Mouse (Mus musculus): Measurements from ENCODE around the gene Ciart.
"Not testable (repeated sequence)": the region's sequence is repeated elsewhere in the genome, so short reads cannot be mapped to it uniquely, and the experiment has no call there.

The Ciart gene

DNA sequence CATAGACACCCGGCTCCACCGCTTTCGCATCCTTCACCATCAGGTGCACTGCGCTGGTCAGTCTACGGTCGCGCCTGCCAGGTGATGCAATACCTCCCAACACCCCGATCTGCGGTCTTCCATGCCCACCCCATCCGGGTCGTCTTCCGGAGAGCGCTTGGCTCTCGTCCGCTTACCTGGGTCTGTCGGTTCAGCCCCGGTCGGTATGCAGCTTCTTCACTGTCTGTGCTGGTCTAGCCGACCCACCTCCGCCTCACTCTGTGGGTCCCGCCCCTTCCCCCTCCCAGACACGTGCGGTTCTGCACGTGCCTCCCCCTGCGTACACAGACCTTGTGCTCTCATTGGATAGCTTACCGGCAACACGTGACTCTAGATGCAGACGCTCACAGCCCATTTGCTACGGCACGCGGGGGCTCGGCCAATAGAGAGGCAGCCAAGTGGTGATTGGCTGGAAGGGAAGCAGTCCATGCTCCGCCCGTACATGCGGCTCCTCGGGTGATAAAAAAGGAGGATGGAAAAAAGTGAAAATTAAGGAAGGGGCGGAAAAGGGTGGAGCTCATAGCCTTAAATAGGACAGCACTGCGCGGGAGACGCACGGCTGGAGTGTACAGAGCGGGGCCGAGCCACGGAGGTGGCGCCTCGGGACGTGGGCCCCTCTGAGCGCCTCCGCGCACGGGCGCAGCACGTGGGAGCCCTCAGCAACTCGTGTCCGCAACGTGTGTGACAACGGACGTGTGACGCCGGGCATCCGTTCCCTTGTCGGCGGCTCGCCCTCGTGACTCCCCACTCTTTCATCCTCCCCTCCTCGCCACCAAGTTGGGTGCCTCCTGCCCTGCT is at the start of gene Ciart:
TSS of gene Ciart (minus strand) at position 273 of the 837 bp plus-strand sequence.
- peak; percentile 93 for DNase-seq (ENCODE audit: low read depth)

DNA sequence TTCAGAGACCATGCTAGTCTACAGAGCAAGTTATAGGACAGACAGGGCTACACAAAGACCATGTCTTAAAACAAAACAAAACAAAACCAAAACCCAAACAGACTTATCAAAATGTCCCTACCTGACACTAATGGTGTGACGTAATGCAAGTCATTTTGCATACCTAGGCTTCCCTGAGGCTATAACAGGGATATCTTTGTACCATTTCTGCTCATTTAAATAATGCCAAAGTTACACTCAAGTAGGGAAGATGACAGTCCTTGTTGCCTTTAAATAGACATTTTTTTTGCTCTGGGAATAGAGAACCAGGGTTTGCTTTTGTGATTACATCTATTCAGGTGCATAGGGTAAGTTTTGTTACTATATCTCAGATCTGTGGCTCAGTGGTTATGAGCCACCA is 49.4 kb upstream of the Ciart start:
- peak; percentile 35 for DNase-seq (ENCODE audit: low read depth)

DNA sequence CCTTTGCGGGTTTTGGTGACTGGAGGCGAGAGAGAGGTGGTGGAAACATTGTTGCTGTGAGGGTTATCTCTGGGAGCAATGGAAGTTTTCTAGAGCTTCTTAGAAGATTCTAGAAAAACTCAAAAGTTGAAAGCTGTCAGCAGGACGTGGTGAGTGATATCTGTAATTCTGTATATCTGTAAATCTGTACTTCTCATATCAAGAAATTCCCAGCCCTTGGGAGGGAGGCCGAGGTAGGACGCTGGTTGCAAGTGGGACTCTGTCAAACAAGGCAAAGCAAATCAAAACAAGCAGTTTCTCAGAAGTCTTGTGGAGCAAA is 48.4 kb upstream of the Ciart start:
- peak; percentile 60 for DNase-seq (ENCODE audit: low read depth)

DNA sequence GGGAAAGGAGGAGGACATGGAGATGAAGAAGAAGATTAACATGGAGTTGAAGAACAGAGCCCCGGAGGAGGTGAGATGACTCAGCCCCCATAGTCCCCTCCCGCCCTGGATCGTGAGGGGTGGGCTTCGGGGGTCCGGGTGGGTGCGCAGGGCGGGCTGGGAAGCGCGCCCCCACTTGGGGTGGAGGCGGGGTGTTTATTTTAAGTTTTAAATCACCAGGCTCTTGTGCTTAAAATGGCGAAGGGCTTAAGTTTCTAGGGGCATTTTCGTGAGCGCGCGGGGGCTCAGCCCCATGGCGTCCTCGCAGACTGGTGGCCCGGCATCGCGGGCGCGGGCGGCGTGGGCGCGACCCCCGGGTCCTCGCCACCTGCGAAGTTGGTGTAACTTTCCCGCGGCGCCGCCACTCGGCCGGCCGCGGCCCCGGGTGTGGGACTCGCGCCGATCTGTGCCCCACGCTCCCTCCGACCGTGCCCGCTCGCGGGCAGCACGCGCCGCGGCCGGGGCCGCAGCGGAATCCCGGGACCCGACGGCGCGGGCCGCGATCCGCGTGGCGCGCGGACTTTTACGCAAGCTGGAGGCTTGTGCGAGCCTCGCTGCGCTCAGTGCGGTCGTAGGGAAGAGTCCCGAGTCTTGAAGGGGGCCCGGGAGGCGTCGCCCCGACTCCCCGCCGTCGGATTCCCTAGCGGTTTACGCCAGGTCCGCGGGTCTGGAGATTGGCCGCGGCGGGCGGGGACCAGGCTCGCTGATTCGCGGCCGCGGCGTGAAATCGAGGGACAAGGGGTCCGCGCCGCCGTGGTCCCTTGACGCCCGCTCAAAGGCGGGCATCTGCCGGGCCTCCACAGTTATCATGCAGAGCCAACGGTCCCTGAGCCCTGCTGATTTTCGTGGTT is 47.8 kb upstream of the Ciart start:
- peak; percentile 67 for DNase-seq (ENCODE audit: low read depth)

DNA sequence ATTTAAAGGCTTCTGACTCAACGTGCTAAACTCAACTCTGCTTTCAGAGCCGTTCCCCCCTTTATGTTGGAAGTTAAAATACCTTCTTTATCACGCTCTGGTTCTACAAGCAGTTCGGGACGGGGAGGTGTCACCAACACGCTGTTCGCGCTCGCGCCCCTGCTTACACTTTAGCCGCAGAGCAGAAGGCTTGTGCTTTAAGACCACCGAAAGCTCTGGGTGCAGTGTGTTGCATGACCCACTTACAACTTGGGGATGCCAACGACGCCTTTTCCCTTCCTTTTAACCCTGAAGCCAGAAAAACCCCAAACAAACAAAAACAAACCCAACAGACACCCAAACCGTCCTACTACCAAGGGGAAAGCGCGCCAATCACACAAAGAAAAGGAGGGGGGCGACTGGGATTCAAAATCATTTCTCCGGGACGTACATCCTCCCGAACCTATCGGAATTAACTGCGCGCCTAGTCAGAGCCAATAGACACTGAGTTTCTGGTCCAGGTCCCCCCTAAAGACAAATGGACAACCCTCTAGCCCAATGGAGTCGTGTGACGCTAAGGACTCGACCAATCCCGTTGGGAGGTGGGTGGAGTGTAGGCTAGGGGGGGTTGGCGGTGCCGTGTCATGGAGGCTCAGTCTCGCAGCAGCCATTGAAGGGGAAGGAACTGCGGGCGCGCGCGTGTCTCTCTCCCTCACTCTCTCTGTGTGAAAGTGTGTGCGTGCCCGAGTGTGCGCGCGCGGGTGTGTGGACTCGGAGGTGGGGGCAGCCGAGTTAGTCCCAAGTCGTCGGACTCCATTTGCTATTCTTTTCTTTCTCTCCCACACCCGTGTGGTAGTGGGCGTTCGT is 46.8 kb upstream of the Ciart start, which contains the start of gene Anp32e:
TSS of gene Anp32e (plus strand) at position 589 of the 846 bp plus-strand sequence.
- DNase-seq (ENCODE audit: low read depth) = peak; percentile 98

DNA sequence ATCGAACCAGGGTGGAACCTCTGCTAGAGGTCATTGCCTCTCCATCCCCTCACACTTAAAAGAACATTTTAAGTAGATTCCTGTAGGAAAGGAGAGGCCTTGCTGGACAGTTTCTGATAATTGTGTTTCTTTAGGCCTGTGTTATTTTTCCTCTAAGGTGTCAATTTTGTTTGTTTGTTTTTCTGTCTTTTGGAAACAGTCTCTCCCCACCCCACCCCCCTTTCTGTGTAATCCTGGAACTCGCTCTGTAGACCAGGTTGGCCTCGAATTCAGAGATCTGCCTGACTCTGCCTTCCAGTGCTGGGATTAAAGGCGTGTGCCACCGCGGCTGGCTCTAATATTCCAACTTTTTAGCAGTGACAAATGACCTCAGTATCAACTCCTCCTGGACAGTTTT is 46.2 kb upstream of the Ciart start:
- peak; percentile 30 for DNase-seq (ENCODE audit: low read depth)

DNA sequence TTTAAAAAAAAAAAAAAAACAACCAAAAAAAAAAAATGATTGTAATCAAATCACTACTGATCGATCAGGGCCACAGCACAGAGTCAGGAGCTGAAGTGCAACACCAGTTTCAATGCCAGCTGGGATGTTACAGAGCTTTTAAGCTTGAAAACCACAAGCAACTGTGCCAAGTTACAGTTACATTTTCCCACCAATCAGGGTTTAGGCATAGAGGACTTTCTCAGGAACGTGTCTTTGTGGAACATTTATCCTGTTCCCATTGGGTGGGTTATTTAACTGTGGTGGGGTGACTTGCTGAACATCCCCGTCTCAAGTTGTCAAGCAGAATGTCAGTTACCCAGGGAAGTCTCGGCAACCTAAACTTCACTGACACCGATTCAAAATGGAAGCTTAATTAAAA is 43.0 kb upstream of the Ciart start:
- no peak for DNase-seq (ENCODE audit: low read depth)

DNA sequence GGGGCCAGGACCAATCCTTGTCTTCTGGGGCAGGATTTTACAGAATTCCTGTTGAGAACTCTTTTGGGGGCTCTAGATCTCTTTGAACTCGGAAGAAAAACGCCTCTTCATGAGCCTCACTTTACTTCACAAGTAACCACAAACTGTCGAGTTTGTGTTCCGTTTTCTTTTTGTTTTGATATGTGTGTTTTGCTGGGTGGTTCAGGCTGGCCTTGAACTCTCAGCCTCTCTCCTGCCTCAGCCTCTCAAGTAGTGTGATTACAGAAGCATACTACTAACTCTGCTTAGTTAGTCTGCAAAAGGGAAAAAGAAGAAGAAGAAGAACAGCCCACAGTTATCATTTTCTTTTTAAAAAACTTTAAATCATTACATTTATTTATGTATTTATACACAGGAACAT is 42.1 kb upstream of the Ciart start:
- peak; percentile 36 for DNase-seq (ENCODE audit: low read depth)

DNA sequence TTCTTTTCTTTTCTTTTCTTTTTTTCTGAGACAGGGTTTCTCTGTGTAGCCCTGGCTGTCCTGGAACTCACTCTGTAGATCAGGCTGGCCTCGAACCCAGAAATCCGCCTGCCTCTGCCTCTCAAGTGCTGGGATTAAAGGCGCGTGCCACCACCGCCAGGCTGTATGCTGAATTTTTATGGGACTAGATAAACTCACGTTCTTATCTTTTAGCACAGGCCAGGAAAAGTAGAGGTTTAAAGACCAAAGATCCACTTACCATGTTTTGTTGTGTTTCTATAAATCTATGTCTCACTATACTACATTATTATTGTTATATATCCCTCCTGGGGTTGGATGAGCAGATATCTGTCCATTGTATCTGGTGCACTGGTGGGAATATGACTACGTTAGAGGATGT is 41.4 kb upstream of the Ciart start:
- not testable (repeated sequence) for DNase-seq (ENCODE audit: low read depth)

DNA sequence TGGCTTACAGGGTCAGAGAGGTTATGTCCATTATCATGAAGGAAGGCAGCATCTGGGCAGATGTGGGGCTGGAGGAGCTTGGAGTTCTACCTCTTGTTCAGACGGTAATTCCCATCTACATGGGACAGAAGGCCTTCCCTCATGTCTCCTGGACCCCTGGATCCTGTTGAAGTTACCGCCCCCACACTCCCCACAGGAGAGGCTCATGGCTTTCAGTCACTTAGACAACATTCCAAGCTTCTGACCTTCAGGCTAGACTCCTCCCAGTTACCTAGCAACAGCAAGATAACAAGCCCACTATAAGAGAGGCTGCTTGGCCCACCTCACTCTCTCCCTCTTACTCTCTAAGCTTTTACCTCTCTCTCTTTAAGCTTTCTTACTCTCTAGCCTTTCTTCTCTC is 38.5 kb upstream of the Ciart start:
- DNase-seq (ENCODE audit: low read depth) = not testable (repeated sequence)

DNA sequence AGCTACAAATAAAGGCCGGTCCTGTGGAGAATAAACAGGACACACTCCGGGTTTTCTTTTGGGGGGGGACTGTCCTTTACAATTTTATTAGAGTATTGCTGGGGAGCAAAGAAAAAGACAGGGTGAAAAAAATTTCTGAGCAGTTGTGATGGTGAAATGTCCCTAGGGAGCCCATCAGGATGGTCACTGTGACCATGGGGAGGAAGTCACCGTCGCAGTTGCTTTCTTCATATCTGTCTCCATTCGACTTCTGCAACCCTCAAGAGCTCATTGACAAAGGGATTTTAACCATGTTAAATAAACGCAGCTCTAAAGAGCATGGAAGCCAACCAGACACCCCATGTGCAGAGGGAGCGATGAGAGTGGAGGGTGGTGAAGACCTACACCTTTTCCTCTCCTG is 34.7 kb upstream of the Ciart start:
- DNase-seq (ENCODE audit: low read depth) = no peak

DNA sequence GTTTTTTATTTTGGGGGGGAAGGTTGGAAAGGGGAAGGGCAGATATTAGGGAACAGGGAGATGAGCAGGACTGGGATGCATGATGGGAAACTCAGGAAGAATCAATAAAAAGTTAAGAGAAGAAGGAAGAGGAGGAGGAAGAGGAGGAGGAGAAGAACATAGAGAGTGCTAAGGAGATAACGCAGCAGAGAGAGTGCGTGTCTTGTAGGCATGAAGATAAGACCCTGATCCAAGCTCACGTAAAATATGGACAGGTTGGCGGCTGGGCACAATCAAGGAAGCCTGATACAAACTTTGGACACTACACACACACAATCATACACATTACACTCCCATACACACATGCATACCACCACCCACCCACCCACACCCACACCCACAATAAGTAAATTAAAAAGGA is 32.7 kb upstream of the Ciart start:
- DNase-seq (ENCODE audit: low read depth) = no peak

DNA sequence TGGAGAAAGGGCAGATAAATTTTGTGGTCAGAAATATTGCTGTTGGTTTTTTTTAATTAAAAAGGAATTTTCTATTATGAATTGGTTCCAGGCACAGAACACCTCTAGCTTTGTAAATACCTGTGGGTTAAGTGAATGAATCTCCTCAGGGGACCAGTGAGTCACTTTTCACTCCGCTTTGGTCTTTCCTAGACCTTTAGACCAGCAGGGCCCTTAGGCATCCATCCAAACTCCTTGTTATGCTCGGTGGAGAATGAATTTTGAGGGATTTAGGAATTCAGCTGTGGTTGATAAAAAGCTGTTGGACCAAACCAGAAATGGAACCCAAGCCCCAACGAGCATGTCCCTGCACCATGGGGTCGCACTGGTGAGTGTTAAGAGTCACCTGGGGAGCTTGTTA is 25.6 kb upstream of the Ciart start:
- no peak for DNase-seq (ENCODE audit: low read depth)

DNA sequence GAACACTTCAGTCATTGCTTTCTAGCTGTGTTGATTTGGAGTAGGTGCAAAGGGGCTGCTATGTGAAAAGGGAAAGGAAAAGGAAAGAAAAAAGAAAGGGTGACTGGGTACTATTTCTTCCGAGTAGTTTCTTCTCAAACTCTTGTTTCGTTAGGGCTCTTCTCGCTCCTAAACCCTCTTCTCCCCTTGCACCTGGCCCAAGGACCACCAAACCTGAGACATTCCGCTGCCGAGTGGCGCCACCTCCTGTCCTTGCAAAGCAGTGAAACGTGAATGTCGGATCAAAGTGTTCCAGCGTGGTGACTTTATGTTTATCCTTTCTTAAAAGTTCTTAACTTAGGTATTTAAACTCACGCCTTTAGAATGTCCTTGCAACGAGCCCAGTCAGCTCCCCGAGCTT is 24.8 kb upstream of the Ciart start:
- DNase-seq (ENCODE audit: low read depth) = peak; percentile 76

DNA sequence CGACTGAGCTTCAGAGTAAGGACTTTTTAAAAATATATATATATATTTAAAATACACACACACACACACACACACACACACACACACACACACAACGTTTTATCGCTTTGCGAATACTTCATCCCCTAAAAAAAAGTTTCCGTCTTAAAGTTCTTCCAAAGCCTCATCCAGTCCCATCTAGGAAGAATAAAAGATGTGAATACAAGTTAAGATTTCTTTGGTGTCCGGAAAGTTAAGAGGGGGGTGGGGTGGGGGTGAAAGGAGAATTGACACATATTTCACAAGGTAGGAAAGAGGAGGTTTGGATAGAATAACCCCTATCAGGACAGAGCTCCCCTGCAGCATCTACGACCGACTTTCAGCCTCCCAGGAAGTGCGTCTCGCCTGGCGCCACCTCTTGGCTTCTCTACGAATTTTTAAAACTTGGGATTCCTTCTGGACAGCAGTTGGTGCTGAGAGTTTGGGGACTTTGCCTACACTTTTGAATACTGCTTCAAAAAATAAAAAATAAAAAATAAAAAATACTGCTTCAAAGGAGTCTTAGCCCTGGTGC is 24.0 kb upstream of the Ciart start:
- peak; percentile 69 for DNase-seq (ENCODE audit: low read depth)

DNA sequence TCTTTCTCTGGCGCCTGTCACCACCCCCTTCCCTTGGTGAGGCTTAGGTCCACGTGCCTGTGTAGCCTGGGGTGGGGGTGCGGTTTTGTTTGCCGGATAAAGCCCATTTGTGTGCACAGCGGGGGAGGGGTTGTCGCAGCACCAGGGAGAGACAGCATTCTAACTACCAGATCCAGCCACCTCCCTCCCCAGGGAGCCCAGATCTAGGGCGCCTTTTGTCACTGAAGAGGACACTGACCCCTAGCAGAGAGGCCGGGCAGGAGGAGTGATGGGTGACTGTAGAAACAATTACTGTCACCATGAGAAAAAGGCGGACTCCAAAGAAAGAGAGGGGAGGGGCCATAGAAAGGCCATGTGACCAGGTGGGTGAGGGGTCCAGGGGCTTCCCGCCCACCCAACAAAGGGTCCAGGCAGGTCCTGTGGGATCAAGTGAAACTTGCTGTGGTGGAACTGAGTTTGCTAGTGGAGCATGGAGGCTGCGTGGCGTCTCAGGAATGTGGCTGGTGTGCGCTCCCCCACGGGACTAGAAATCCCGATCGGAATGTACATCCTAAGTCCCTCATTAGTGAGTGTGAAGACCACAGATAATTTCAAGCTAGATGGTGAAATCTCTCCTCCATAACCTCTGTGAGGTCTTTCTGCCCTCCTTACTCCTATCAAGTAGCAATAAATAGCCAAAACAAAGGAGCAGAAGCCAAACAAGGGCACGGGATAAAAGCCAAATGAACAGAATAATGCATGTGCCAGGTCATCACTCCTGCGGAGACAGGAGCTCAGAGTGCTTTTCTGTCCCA is 23.3 kb upstream of the Ciart start:
- peak; percentile 73 for DNase-seq (ENCODE audit: low read depth)

DNA sequence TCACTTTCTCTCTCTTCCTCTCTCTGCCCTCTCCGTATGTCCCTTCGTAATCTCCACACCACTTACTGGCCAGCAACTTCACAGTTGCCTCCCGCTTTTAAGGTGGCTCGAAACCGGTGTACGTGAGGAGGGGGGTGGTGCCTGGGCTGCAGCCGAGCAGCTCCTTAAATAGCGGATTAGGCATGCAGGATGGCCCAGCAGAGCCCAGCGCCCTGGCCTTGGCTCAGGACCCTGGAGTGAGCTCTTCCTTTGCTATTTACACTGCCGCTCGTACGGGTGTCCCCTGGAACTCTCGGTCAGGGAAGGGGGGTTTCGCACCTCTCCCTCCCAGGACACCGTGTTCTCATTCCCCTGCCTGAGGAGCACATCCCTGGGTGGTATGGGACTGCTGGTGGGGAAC is 22.5 kb upstream of the Ciart start, which contains the start of gene Car14:
TSS of gene Car14 (minus strand) at position 124 of the 400 bp plus-strand sequence.
- no peak for DNase-seq (ENCODE audit: low read depth)

DNA sequence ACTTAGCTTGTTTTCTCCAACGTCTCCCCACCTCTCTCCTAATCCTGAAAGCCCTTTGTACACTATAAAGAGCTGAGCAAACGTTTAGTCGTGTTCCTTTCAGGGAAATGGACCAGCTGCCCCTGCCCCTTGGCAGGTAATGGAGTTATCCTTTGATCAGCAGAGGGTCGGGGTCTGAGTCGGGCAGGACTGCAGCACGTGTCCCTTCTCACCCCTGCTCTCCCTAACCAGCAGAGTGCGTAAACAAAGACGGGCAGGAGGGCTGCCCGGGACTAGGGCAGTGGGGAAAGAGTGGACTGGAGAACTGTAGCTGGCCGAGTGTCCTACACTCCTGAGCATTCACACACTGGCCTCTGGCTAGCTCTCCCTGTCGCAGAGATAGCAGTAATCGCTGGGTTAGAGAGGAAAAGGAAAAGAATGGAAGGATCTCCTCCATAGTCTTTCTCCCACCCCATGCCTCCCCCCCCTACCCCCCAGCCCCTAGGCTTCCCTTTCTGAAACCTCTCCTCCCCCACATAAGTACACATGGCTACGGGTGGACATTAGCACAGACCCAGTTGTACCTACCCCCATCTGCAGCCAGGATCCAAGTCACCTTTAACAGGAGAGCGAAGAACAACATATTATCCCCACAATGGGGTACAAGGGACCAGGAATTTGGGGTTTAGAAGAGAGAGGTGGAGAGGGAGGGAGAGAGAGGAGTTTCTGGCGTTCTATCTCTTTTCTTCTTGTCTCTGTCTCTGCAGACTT is 21.9 kb upstream of the Ciart start:
- DNase-seq (ENCODE audit: low read depth) = no peak

DNA sequence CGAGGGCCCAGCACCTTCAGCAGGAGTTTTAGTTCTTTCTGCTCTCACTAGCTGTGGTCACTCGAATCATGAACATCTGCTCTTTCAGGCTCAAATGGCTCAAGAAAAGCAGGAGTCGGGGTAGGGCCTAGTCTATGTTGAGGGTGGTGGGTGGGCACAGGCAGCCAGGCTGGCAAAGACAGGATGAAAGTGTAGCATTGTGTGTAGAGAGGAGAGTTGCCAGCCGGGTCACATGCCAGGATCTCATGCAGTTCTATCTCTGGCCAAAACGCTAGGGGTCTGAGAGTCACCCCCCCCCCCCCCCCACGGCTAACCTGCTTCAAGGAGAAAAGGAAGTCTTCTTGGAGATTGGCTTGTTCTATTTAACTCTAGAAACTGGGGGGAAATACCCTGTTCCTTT is 20.6 kb upstream of the Ciart start:
- no peak for DNase-seq (ENCODE audit: low read depth)

DNA sequence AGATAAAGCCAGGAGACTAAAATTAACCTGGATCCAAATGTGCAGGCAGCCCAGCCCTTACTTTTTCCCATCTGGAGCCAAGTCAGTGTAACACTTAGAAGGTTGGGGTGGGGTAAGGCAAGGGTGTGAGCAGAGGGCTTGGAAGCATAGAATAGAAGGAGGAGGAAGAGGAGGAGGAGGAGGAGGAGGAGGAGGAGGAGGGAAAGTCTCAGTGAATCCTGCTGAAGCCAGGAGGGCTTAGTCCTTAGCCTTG is 20.2 kb upstream of the Ciart start:
- no peak for DNase-seq (ENCODE audit: low read depth)

All from naive thymus-derived CD4-positive, alpha-beta T cell, adult 2 months (primary cell).